Mouse (Mus musculus) myocyte (in vitro differentiated cells): ENCODE results near the gene Tet3. TPM values are rescaled to one million over a fixed set of nuclear protein-coding genes. Genes with fewer than 3 reads are reported as not detected.

ENCODE experiments used
- H3K27me3 ChIP-seq: one replicate; pipeline ENCODE4 v1.6.1; 2011; ENCODE audit not compliant: control insufficient read depth, insufficient read depth, insufficient read length
- H3K36me3 ChIP-seq: one replicate; pipeline ENCODE4 v1.6.1; 2011; ENCODE audit not compliant: control insufficient read depth, insufficient read depth
- H3K4me2 ChIP-seq: one replicate; pipeline ENCODE4 v1.6.1; 2011; ENCODE audit warnings: low read depth, control low read depth
- H3K4me3 ChIP-seq: one replicate; pipeline ENCODE4 v1.5.1; 2011; ENCODE audit warnings: mild to moderate bottlenecking, control low read depth, moderate library complexity
- H3K79me2 ChIP-seq: one replicate; pipeline ENCODE4 v1.6.1; 2011; ENCODE audit not compliant: control insufficient read depth, insufficient read depth
- H3ac ChIP-seq: one replicate; pipeline ENCODE4 v1.6.1; 2011; ENCODE audit not compliant: control insufficient read depth, insufficient read length
- CEBPB ChIP-seq: IDR thresholded peaks from 2 replicates; pipeline ENCODE4 v1.6.1; 2011; ENCODE audit warnings: mild to moderate bottlenecking, moderate library complexity; ENCODE audit not compliant: poor library complexity, insufficient read depth, severe bottlenecking
- E2F4 ChIP-seq: IDR thresholded peaks from one replicate; pipeline ENCODE4 v1.6.1; 2011; ENCODE audit warnings: mild to moderate bottlenecking, control low read depth, moderate library complexity; ENCODE audit not compliant: insufficient read depth
- MAX ChIP-seq: IDR thresholded peaks from one replicate; pipeline ENCODE4 v1.6.1; 2011; ENCODE audit warnings: low read depth, mild to moderate bottlenecking, control low read depth
- MYOD1 ChIP-seq, 3 experiments: IDR thresholded peaks; one replicate each; pipeline ENCODE4 v1.6.1; 2011; ENCODE audit warnings: control low read depth in 2 of 3, low read depth in 2 of 3, mild to moderate bottlenecking in 2 of 3, moderate library complexity in 1 of 3; ENCODE audit not compliant: insufficient read length in 2 of 3, control insufficient read depth in 1 of 3
- MYOG ChIP-seq, 3 experiments: IDR thresholded peaks; one replicate each; pipeline ENCODE4 v1.6.1; 2011; ENCODE audit warnings: control low read depth in 2 of 3, low read depth in 2 of 3, mild to moderate bottlenecking in 2 of 3; ENCODE audit not compliant: insufficient read length in 2 of 3, control insufficient read depth in 1 of 3, insufficient read depth in 1 of 3
- POLR2A ChIP-seq: IDR thresholded peaks from one replicate; pipeline ENCODE4 v1.6.1; 2011; ENCODE audit warnings: low read depth, mild to moderate bottlenecking, control low read depth, moderate library complexity; ENCODE audit not compliant: insufficient read length
- POLR2AphosphoS2 ChIP-seq: IDR thresholded peaks from one replicate; pipeline ENCODE4 v1.6.1; 2011; ENCODE audit warnings: low read depth, control low read depth; ENCODE audit not compliant: insufficient read length
- REST ChIP-seq: IDR thresholded peaks from one replicate; pipeline ENCODE4 v1.6.1; 2011; ENCODE audit warnings: mild to moderate bottlenecking, control low read depth, moderate library complexity; ENCODE audit not compliant: insufficient read depth, insufficient read length
- SRF ChIP-seq: IDR thresholded peaks from one replicate; pipeline ENCODE4 v1.6.1; 2011; ENCODE audit warnings: low read depth; ENCODE audit not compliant: control insufficient read depth, insufficient read length
- TCF12 ChIP-seq: IDR thresholded peaks from one replicate; pipeline ENCODE4 v1.6.1; 2011; ENCODE audit warnings: mild to moderate bottlenecking, control low read depth; ENCODE audit not compliant: poor library complexity, insufficient read depth, severe bottlenecking
- TCF3 ChIP-seq: IDR thresholded peaks from one replicate; pipeline ENCODE4 v1.6.1; 2011; ENCODE audit warnings: low read depth, control low read depth; ENCODE audit not compliant: insufficient read length
- USF1 ChIP-seq: IDR thresholded peaks from one replicate; pipeline ENCODE4 v1.6.1; 2011; ENCODE audit warnings: low read depth, mild to moderate bottlenecking, control low read depth, moderate library complexity
- polyA plus RNA-seq: library from polyadenylated mRNA; unstranded; fragments of >200 nt; fragmentation: generic; extraction: Trizol; gene quantifications from one replicate; pipeline ENCODE4 v1.2.1, GENCODE M21; 2012; ENCODE audit warnings: missing spikeins

Gene Tet3
- polyA plus RNA-seq, 1 experiment: 11.4 TPM

DNA sequence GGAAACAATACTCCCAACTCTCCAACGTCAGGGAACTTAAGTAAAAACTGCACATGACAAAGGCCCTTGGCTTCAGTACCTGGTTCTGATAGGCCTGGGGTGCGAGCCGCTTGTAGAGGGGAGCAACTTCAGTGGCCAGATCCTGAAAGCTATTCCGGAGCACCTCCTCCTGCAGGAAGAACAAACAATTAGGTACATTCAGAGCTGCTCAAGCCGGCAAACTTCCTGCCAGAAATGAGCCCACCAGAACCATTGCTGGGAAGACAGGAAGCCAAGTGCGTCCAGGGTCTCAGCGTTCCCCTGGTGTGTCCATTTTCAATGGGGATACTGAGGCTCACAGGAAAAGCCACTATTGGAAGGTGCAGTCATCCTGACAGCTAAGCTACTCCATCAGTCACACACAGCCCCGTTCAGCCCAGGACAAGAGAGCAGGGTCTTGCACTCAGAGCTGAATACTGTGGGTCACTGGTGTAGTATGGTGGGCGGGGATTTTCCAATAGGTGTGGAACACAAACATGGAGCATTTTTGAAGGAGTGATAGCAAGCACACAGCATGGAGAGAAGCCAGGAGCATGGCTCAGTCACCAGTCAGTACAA, 85.1 kb downstream of the Tet3 start:
- Histone ChIP-seq H3ac (no peak overlapping the region), H3K27me3 (no peaks in the 10 kb centered on the region), H3K79me2 (no peaks in the 10 kb centered on the region), H3K4me2 (no peak overlapping the region), H3K36me3 (peaks cover 48% of the 10 kb centered on the region), H3K4me3 (no peak overlapping the region)
- TF ChIP-seq MYOD1 (IDR thresholded peaks at IDR 0.05; ENCODE audit: control insufficient read depth in 1 of 3, insufficient read length in 2 of 3, low read depth in 2 of 3): no peak
- no peak for TF ChIP-seq E2F4
- no peak for TF ChIP-seq REST
- TF ChIP-seq SRF: no peak
- no peak for TF ChIP-seq USF1
- TF ChIP-seq POLR2AphosphoS2: no peak

DNA sequence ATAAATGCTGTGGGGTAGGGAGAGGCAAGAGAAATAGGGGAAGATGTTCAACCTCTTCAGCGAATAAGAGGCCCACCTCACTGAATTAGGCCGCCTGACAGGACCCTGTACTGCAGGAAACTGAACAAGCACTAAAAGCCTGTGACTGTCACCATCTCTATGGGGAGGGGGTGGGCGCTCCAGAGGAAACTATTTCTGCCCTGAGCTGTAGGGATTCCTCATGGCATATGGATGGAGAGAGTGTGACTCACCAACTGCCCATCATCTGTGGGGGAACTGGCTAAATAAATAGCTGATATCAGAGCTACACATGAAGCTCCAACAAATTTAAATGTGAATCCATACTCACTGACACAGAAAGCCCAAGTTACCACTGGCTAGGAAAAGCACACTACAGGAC, 87.5 kb downstream of the Tet3 start:
- Histone ChIP-seq H3K27me3 (no peaks in the 10 kb centered on the region), H3K4me2 (no peak overlapping the region), H3K36me3 (peaks cover 24% of the 10 kb centered on the region), H3K4me3 (no peak overlapping the region), H3K79me2 (no peaks in the 10 kb centered on the region), H3ac (no peak overlapping the region)
- TF ChIP-seq POLR2AphosphoS2: no peak
- no peak for TF ChIP-seq TCF3
- TF ChIP-seq CEBPB: no peak
- TF ChIP-seq SRF: no peak
- no peak for TF ChIP-seq MYOD1 (IDR thresholded peaks at IDR 0.05; ENCODE audit: control insufficient read depth in 1 of 3, insufficient read length in 2 of 3, low read depth in 2 of 3)
- TF ChIP-seq MAX: no peak
- no peak for TF ChIP-seq MYOG (IDR thresholded peaks at IDR 0.05; ENCODE audit: control insufficient read depth in 1 of 3, insufficient read depth in 1 of 3, insufficient read length in 2 of 3, low read depth in 2 of 3)
- no peak for TF ChIP-seq USF1
- no peak for TF ChIP-seq POLR2A
- TF ChIP-seq TCF12: no peak
- TF ChIP-seq REST: no peak
- TF ChIP-seq E2F4: no peak

DNA sequence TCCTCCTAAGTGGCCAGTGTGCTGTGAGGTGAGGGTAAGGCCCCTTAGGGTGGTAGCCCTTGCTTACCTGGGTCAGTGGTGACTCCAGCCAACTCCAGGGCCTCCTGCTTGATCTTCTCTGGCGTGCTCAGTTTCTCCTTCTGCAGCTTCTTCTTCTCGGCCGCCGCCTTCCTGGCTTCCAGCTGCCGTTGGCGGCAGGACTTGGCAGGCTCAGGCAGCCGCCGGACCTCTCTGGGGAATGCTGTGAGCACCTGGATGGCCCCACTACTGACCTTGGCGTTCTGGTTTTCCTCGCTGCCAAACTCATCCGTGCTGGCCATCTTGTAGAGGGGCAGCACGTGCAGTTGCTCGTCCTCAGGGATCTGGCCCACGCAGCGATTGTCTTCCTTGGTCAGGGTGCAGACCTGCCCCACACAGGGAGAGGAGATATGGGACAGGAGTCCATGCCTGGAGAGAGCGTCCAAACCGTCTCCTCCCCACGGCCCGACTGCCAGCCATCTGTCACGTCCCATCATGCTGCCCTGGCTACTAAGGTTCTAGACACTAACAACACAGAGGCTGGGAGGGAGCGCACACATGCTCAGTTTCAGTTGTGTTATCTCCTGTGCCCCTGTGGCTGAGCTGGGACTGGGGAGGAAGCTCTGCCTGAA, 88.4 kb downstream of the Tet3 start:
- Histone ChIP-seq H3K79me2 (no peaks in the 10 kb centered on the region), H3K4me2 (no peak overlapping the region), H3ac (no peak overlapping the region), H3K4me3 (no peak overlapping the region), H3K27me3 (no peaks in the 10 kb centered on the region), H3K36me3 (peaks cover 19% of the 10 kb centered on the region)
- TF ChIP-seq MYOG (IDR thresholded peaks at IDR 0.05; ENCODE audit: control insufficient read depth in 1 of 3, insufficient read depth in 1 of 3, insufficient read length in 2 of 3, low read depth in 2 of 3) (no peak), SRF (no peak), TCF12 (no peak), POLR2A (no peak), TCF3 (no peak), POLR2AphosphoS2 (no peak), MYOD1 (IDR thresholded peaks at IDR 0.05; ENCODE audit: control insufficient read depth in 1 of 3, insufficient read length in 2 of 3, low read depth in 2 of 3) (no peak), REST (no peak), CEBPB (no peak), MAX (no peak), USF1 (no peak), E2F4 (no peak)

DNA sequence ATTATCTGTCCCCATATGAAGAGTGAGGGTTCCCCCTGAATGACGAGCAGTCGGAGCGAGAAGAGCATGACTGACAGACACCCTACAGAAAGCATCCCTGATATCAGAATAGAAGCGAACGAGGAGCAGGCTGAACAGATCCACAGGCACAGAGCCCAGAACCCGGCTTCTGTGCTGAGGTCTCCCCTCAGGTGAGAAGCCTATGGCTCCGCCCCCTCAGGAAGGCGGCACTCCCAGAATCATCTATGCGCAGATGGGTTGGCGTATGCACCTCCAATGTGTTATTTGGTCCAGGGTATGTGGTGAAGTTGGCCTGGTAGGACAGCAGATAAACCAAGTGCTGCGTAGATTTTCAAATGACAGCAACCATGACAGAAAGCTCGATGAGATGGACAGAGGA, 95.8 kb downstream of the Tet3 start:
- H3K27me3 ChIP-seq: no peaks in the 10 kb centered on the region
- H3K4me3 ChIP-seq: no peak overlapping the region
- H3K79me2 ChIP-seq: no peaks in the 10 kb centered on the region
- no peak overlapping the region for H3ac ChIP-seq
- TF ChIP-seq REST (no peak), E2F4 (no peak), CEBPB (no peak), TCF12 (no peak), POLR2AphosphoS2 (no peak), TCF3 (no peak), USF1 (no peak), MYOG (IDR thresholded peaks at IDR 0.05; ENCODE audit: control insufficient read depth in 1 of 3, insufficient read depth in 1 of 3, insufficient read length in 2 of 3, low read depth in 2 of 3) (no peak), SRF (no peak), MYOD1 (IDR thresholded peaks at IDR 0.05; ENCODE audit: control insufficient read depth in 1 of 3, insufficient read length in 2 of 3, low read depth in 2 of 3) (no peak), POLR2A (no peak), MAX (no peak)
- H3K36me3 ChIP-seq: peaks cover 11% of the 10 kb centered on the region
- H3K4me2 ChIP-seq: no peak overlapping the region
